Mouse (Mus musculus): Measurements from ENCODE around the gene 9930021J03Rik. TPM values are rescaled to one million over a fixed set of nuclear protein-coding genes. Genes with fewer than 3 reads are reported as not detected.

9930021J03Rik gene
- polyA plus RNA-seq (2015; fragmentation: Nextera tagmentation; extraction: Ambion mirVana), result 7.5 and 7.8 TPM in 2 replicates

DNA sequence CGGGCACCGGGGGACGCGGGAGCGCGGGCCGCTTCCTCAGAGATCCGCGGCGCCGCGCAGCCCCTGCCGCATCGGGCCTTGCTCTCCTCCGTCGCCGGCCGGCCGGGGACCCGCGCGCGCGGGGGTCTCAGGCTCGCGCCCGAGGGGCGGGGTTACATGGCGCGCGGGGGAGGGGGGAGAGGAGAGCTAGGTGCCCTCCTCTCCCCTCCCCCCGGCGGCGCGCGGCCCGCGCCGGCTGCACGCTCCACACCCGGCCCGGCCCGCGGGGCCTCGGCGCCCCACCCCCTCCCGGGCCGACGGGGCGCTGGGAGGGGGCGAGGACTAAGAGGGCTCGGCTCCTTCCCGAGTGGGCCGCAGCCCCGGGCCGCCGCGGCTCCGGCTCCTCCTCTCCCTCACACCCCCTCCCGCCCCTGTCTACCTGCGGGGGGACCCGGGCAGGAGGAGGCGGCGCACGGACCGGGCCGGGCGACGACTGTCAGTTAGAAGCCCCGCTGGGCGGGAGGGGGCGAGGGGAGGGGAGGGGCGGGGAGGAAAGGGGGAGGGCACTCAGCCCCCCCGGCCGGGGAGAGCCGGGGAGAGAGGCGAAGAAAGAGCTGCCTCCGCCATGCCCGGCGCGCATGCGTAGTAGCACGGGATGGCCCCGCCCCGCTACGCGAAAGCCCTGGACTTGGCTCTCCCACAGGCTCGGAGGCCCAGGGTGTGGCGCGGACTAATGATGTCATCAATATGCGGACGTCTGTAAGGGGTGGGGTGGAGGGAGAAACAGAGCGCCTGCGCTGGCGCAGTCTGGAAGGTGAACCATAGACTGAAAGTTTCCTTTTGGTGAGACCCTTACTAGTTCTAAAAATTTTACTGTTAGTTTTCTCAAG lies at the start of gene 9930021J03Rik:
TSS of gene 9930021J03Rik (minus strand) at position 73 of the 869 bp plus-strand sequence.
- Histone ChIP-seq H3K36me3 (peaks cover 23% of the 10 kb centered on the region), H3K27ac (peak within 1 kb of the TSS; percentile 98), H3K9me3 (no peaks in the 10 kb centered on the region), H3K4me3 (peak within 1 kb of the TSS; percentile 97), H3K4me1 (replicated peaks) (peaks cover 47% of the 10 kb centered on the region), H3K27me3 (no peaks in the 10 kb centered on the region), H3K9ac (peak within 1 kb of the TSS; percentile 91), H3K4me2 (peak within 1 kb of the TSS; percentile 91)
- peak; percentile 95 for ATAC-seq (ENCODE audit: low FRiP score)
- WGBS, result under 1% methylated on average over 41 of the region's 95 CpGs

DNA sequence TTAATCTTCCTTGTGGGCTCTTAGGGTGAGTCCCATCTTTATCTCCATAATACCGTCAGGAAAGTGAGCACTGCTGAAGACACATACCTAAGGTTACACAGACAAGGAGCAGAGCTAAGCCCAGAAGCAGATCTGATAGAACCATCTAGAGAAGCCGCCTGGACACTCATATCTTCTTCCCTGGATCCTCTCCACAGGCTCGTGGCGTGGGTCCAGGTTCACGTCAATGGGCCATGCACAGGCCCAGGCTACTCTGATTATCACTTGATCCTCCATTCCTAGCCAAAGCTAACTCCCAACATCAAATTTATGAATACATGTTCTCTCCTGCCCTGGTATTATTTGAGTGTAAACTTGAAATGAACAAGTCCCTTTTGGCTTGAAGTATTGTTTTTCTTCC lies 47.9 kb upstream of the 9930021J03Rik start:
- H3K4me3 ChIP-seq, result no peak overlapping the region
- no peaks in the 10 kb centered on the region for H3K36me3 ChIP-seq
- H3K9ac ChIP-seq, result no peak overlapping the region
- H3K9me3 ChIP-seq, result no peaks in the 10 kb centered on the region
- H3K27me3 ChIP-seq, result no peaks in the 10 kb centered on the region
- H3K4me2 ChIP-seq, result no peak overlapping the region
- WGBS, result 96% methylated on average over 5 of the region's 5 CpGs
- H3K4me1 ChIP-seq (replicated peaks), result no peaks in the 10 kb centered on the region
- no peak overlapping the region for H3K27ac ChIP-seq
- ATAC-seq (ENCODE audit: low FRiP score), result no peak

- Histone ChIP-seq H3K27ac (no peak overlapping the region), H3K9me3 (no peaks in the 10 kb centered on the region), H3K27me3 (no peaks in the 10 kb centered on the region), H3K9ac (no peak overlapping the region), H3K4me2 (no peak overlapping the region), H3K36me3 (no peaks in the 10 kb centered on the region), H3K4me1 (replicated peaks) (no peaks in the 10 kb centered on the region), H3K4me3 (no peak overlapping the region)
- 66% methylated on average over 12 of the region's 12 CpGs for WGBS
- ATAC-seq (ENCODE audit: low FRiP score), result no peak
Measured at GRCm38 (mm10) chr19:29851036-29851690, 45.4 kb upstream of the 9930021J03Rik start.

- Histone ChIP-seq H3K9me3 (no peaks in the 10 kb centered on the region), H3K4me2 (no peak overlapping the region), H3K4me3 (no peak overlapping the region), H3K4me1 (replicated peaks) (peaks cover 4% of the 10 kb centered on the region), H3K27ac (no peak overlapping the region), H3K36me3 (no peaks in the 10 kb centered on the region), H3K27me3 (no peaks in the 10 kb centered on the region), H3K9ac (no peak overlapping the region)
- ATAC-seq (ENCODE audit: low FRiP score), result no peak
- WGBS, result 89% methylated on average over 11 of the region's 11 CpGs
Measured at GRCm38 (mm10) chr19:29849924-29850551, 44.2 kb upstream of the 9930021J03Rik start.

DNA sequence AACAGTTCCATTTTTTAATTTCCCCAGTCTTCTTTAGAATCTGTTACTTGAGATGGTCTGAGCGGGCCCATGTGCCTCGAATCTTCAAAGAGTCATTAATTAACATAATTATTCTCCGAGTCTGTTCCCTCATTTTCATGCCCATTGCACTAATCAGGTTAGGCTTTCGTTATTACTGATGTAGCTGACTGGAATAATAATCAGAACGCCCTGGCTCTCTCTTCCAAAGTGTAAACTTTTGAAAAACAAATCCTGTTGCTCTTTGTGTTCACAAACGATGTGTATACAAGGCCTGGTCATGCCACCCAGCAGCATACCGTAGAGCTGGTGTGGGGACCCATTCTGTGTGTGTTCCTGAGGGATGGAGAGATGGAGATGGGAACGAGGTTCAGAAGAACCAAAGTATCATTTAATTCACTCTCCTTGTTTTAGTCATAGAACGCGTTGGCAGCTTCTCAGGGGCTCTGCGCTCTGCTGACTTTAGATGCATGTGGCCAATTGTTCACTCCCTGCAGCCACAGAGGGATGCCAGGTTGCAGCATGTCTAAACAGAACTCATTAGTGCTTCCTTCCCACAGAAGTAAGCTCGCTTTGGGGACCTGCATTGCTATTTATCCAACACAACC lies 38.4 kb upstream of the 9930021J03Rik start:
- Histone ChIP-seq H3K4me3 (no peak overlapping the region), H3K4me2 (peak overlapping the region; percentile 14; the same call in 1 of the 2 replicates), H3K9me3 (no peaks in the 10 kb centered on the region), H3K27me3 (no peaks in the 10 kb centered on the region), H3K36me3 (no peaks in the 10 kb centered on the region), H3K27ac (peak overlapping the region; percentile 50), H3K4me1 (replicated peaks) (peaks cover 25% of the 10 kb centered on the region), H3K9ac (no peak overlapping the region)
- 30% methylated on average over 12 of the region's 12 CpGs for WGBS
- ATAC-seq (ENCODE audit: low FRiP score), result peak; percentile 90

- no peaks in the 10 kb centered on the region for H3K27me3 ChIP-seq
- peaks cover 25% of the 10 kb centered on the region for H3K4me1 ChIP-seq (replicated peaks)
- peak; percentile 47 for ATAC-seq (ENCODE audit: low FRiP score)
- no peak overlapping the region for H3K4me3 ChIP-seq
- H3K4me2 ChIP-seq, result 0 out of 2 replicates have a peak overlapping the region, but pooled peaks have one; percentile 14
- H3K36me3 ChIP-seq, result no peaks in the 10 kb centered on the region
- WGBS, result 30% methylated on average over 5 of the region's 5 CpGs
- H3K9ac ChIP-seq, result no peak overlapping the region
- no peaks in the 10 kb centered on the region for H3K9me3 ChIP-seq
- H3K27ac ChIP-seq, result peak overlapping the region; percentile 50
Measured at GRCm38 (mm10) chr19:29843641-29844035, 37.8 kb upstream of the 9930021J03Rik start.

GRCm38 (mm10) chr19:29842973-29843372 lies 37.2 kb upstream of the 9930021J03Rik start:
- H3K27ac ChIP-seq, result peak overlapping the region; percentile 50
- H3K4me3 ChIP-seq, result no peak overlapping the region
- no peaks in the 10 kb centered on the region for H3K36me3 ChIP-seq
- peaks cover 25% of the 10 kb centered on the region for H3K4me1 ChIP-seq (replicated peaks)
- H3K9ac ChIP-seq, result no peak overlapping the region
- ATAC-seq (ENCODE audit: low FRiP score), result no peak
- H3K4me2 ChIP-seq, result no peak overlapping the region
- WGBS, result 62% methylated on average over 8 of the region's 8 CpGs
- no peaks in the 10 kb centered on the region for H3K9me3 ChIP-seq
- no peaks in the 10 kb centered on the region for H3K27me3 ChIP-seq

- H3K4me3 ChIP-seq, result no peak overlapping the region
- H3K36me3 ChIP-seq, result no peaks in the 10 kb centered on the region
- WGBS, result 95% methylated on average over 4 of the region's 4 CpGs
- H3K9me3 ChIP-seq, result no peaks in the 10 kb centered on the region
- peaks cover 25% of the 10 kb centered on the region for H3K4me1 ChIP-seq (replicated peaks)
- no peak for ATAC-seq (ENCODE audit: low FRiP score)
- H3K9ac ChIP-seq, result no peak overlapping the region
- H3K4me2 ChIP-seq, result no peak overlapping the region
- H3K27ac ChIP-seq, result no peak overlapping the region
- no peaks in the 10 kb centered on the region for H3K27me3 ChIP-seq
Measured at GRCm38 (mm10) chr19:29840642-29841041, 34.9 kb upstream of the 9930021J03Rik start.

GRCm38 (mm10) chr19:29838636-29839135 lies 32.9 kb upstream of the 9930021J03Rik start:
- no peak overlapping the region for H3K27ac ChIP-seq
- no peaks in the 10 kb centered on the region for H3K36me3 ChIP-seq
- H3K4me3 ChIP-seq, result no peak overlapping the region
- peaks cover 8% of the 10 kb centered on the region for H3K4me1 ChIP-seq (replicated peaks)
- H3K9me3 ChIP-seq, result no peaks in the 10 kb centered on the region
- no peak overlapping the region for H3K9ac ChIP-seq
- 79% methylated on average over 3 of the region's 3 CpGs for WGBS
- ATAC-seq (ENCODE audit: low FRiP score), result no peak
- no peaks in the 10 kb centered on the region for H3K27me3 ChIP-seq
- no peak overlapping the region for H3K4me2 ChIP-seq

- no peak for ATAC-seq (ENCODE audit: low FRiP score)
- H3K36me3 ChIP-seq, result no peaks in the 10 kb centered on the region
- no peak overlapping the region for H3K4me3 ChIP-seq
- no peaks in the 10 kb centered on the region for H3K27me3 ChIP-seq
- no peaks in the 10 kb centered on the region for H3K9me3 ChIP-seq
- peaks cover 3% of the 10 kb centered on the region for H3K4me1 ChIP-seq (replicated peaks)
- 81% methylated on average over 1 of the region's 1 CpGs for WGBS
- H3K4me2 ChIP-seq, result no peak overlapping the region
- no peak overlapping the region for H3K9ac ChIP-seq
- no peak overlapping the region for H3K27ac ChIP-seq
Measured at GRCm38 (mm10) chr19:29838171-29838570, 32.4 kb upstream of the 9930021J03Rik start.

GRCm38 (mm10) chr19:29835364-29836034 lies 29.7 kb upstream of the 9930021J03Rik start:
- WGBS, result 71% methylated on average over 3 of the region's 3 CpGs
- H3K4me3 ChIP-seq, result no peak overlapping the region
- ATAC-seq (ENCODE audit: low FRiP score), result no peak
- no peak overlapping the region for H3K27ac ChIP-seq
- H3K9me3 ChIP-seq, result no peaks in the 10 kb centered on the region
- no peaks in the 10 kb centered on the region for H3K27me3 ChIP-seq
- no peaks in the 10 kb centered on the region for H3K4me1 ChIP-seq (replicated peaks)
- H3K36me3 ChIP-seq, result no peaks in the 10 kb centered on the region
- no peak overlapping the region for H3K4me2 ChIP-seq
- H3K9ac ChIP-seq, result no peak overlapping the region
